Mouse (Mus musculus): ENCODE measurements around the gene Shmt2. TPM values are rescaled to one million over a fixed set of nuclear protein-coding genes. Genes with fewer than 3 reads are reported as not detected.

Shmt2 gene
- total RNA-seq (2015), result 31.3 and 31.9 TPM in 2 replicates
- 27.8 and 33.1 TPM in 2 replicates for total RNA-seq (2017)

GRCm38 (mm10) chr10:127522088-127522581 is at the start of gene Shmt2:
Gene Shmt2 (minus strand): TSS chr10:127522444.
- peak; percentile 39 for ATAC-seq (ENCODE audit: poor library complexity, severe bottlenecking)

- no peak for ATAC-seq (ENCODE audit: poor library complexity, severe bottlenecking)
These were observed 48.8 kb upstream of the Shmt2 start for GRCm38 (mm10) chr10:127570937-127571641.

GRCm38 (mm10) chr10:127570384-127570783 is 48.1 kb upstream of the Shmt2 start:
- ATAC-seq (ENCODE audit: poor library complexity, severe bottlenecking), result 0 out of 2 replicates have a peak, but pooled peaks have one; percentile 28

- peak; percentile 82 for ATAC-seq (ENCODE audit: poor library complexity, severe bottlenecking)
These were observed 47.2 kb upstream of the Shmt2 start for GRCm38 (mm10) chr10:127569450-127569849.

GRCm38 (mm10) chr10:127566553-127567326 is 44.5 kb upstream of the Shmt2 start:
- no peak for ATAC-seq (ENCODE audit: poor library complexity, severe bottlenecking)

- 0 out of 2 replicates have a peak, but pooled peaks have one; percentile 47 for ATAC-seq (ENCODE audit: poor library complexity, severe bottlenecking)
These were observed 42.1 kb upstream of the Shmt2 start for GRCm38 (mm10) chr10:127564301-127564700.

- peak; percentile 67 for ATAC-seq (ENCODE audit: poor library complexity, severe bottlenecking)
These were observed 41.6 kb upstream of the Shmt2 start for GRCm38 (mm10) chr10:127563840-127564239.

GRCm38 (mm10) chr10:127561145-127561544 is 38.9 kb upstream of the Shmt2 start:
- ATAC-seq (ENCODE audit: poor library complexity, severe bottlenecking), result no peak

- ATAC-seq (ENCODE audit: poor library complexity, severe bottlenecking), result no peak
These were observed 35.2 kb upstream of the Shmt2 start for GRCm38 (mm10) chr10:127557397-127557796.

- ATAC-seq (ENCODE audit: poor library complexity, severe bottlenecking), result peak; percentile 71
These were observed 33.5 kb upstream of the Shmt2 start for GRCm38 (mm10) chr10:127555703-127556102.

- no peak for ATAC-seq (ENCODE audit: poor library complexity, severe bottlenecking)
These were observed 27.6 kb upstream of the Shmt2 start for GRCm38 (mm10) chr10:127549892-127550291.

GRCm38 (mm10) chr10:127548236-127548635 is 26.0 kb upstream of the Shmt2 start:
- no peak for ATAC-seq (ENCODE audit: poor library complexity, severe bottlenecking)

- no peak for ATAC-seq (ENCODE audit: poor library complexity, severe bottlenecking)
These were observed 24.3 kb upstream of the Shmt2 start for GRCm38 (mm10) chr10:127546505-127546904.

- no peak for ATAC-seq (ENCODE audit: poor library complexity, severe bottlenecking)
These were observed 22.1 kb upstream of the Shmt2 start for GRCm38 (mm10) chr10:127544375-127544774.

GRCm38 (mm10) chr10:127543916-127544315 is 21.7 kb upstream of the Shmt2 start:
- no peak for ATAC-seq (ENCODE audit: poor library complexity, severe bottlenecking)

GRCm38 (mm10) chr10:127542720-127543119 is 20.5 kb upstream of the Shmt2 start:
- ATAC-seq (ENCODE audit: poor library complexity, severe bottlenecking), result no peak

- ATAC-seq (ENCODE audit: poor library complexity, severe bottlenecking), result no peak
These were observed 19.8 kb upstream of the Shmt2 start for GRCm38 (mm10) chr10:127542084-127542483.

- ATAC-seq (ENCODE audit: poor library complexity, severe bottlenecking), result no peak
These were observed 19.3 kb upstream of the Shmt2 start for GRCm38 (mm10) chr10:127541510-127541909.

- ATAC-seq (ENCODE audit: poor library complexity, severe bottlenecking), result peak; percentile 80
These were observed 15.8 kb upstream of the Shmt2 start for GRCm38 (mm10) chr10:127537854-127538583.

GRCm38 (mm10) chr10:127536586-127537314 is 14.5 kb upstream of the Shmt2 start:
- no peak for ATAC-seq (ENCODE audit: poor library complexity, severe bottlenecking)

Measured in megakaryocyte, adult 5-6 weeks (primary cell).